Mouse (Mus musculus): ENCODE measurements at regions not wholly inside any gene's neighbourhood (a gene's known extent, or its start where the extent isn't known, plus 50 kb on each side); places are given as distances from the start of the nearest gene placed in this dataset.

DNA sequence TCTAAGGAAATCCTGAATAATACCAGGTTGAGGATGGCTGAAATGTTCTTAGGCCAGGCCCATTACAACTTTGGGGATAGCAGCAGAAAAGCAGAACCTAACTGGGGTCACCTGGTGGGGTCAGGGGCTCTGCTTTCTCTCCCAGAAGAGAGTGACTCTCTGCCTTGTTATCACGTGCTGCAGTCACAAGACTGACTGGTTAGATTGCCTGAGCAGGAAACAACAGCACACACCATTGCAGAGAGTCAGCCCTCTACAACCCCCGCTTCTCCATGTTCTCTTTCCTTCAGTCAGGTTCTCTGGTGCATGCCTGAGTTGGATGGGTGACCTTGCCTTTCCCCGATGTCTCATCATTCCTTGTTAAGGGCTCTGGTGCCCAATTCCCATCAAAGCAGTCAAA, 91.2 kb upstream of the Hsd17b12 start:
- no peak for DNase-seq

DNA sequence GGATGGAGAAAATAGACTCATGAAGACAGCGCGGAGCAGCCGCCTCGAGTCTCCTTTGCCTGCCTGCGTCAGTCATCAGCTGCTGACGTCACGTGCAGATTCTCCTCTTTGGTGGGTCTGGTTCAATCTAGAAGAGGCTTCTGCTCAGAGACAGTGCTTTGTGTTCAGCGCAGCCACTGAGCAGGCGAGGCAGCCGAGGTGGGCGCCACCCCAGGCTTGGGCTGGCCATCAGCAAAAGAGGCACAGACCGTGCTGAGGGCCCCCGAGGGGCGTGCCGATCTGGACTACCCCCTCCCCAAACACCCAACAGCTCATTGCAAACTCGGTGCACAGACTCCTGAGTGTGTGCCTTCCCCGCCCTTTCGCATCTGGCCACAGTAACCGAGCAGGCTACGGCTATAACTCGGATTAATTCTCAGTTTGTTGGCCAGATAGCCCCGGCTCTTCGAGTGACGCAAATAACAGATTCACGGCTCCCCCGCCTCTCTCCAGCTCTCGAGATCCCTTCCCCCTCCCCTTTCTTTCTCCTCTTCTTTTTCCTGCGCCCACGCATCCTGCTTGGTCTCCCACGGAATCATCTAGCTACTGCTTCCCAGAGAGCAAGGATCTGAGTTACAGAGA, 89.2 kb upstream of the Hsd17b12 start:
- no peak for DNase-seq

DNA sequence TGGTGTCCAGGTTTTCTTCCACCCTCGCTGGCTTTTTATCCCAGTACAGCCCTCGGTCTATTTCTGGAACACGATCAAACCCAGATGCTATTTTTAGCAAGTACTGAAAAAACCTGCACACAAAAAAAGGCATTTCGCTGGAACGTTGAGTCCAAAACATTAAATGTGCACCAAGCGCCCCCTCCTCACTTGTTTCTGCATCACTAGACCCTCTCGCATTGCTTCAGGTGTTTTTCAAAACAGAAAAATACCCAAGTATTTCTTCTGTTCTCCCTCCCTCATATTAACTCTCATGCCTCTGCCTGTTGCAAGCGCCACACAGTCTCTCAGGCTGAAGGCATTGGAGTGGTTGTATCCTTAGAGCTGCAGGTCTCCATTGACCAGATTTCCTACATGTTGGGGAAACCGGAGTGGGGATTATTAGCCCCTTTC, 88.4 kb upstream of the Hsd17b12 start:
- DNase-seq: no peak

DNA sequence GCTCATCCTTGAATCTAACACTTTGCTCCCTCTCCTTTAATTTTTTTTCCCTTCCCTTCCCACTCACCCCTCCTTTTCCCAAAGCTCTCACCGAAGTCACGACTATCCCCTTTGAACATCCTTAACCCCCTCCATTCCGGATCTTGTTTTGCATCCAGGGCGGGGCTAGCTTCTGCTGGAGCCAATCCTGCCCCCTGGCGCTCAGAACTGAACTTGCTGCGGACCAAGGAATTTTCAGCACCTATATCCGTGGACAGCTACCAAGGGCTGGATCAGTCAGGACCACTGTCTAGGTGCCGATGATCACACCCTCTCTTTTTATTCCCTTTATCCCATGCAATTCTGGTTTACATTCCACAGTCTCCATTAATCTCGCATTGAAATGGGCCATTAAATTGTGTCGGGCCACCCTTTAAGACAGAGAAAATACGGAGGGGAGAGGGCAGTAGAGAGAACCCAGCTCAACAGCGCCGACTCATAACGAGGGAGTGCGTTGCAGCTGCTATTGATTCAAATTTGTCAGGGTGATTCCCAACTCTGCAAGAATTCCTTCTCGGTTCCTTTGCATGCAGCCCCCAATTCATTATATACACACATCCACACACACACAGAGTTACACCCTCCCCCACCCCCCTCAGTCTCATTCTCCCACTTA, 87.7 kb upstream of the Hsd17b12 start:
- DNase-seq: peak; percentile 64

DNA sequence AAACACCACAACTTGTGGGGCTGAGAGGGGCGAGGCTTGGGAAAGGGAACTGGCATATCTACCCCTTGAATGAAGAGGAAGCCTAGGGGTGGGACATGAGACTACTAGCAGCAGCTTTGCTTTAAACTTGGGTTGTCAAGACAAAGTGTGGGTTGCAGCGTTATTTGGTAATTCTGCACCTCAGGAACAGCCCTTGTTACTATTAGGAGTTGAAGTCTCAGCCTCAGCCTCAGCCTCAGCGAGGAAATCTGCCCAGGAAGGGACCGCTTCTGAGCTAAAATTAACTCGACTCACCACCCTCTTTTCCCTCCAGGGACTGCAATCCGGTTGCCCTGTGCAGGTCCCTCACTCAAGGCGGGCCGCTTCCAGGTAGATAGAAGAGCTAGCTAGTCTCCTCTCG, 86.4 kb upstream of the Hsd17b12 start:
- DNase-seq: no peak

DNA sequence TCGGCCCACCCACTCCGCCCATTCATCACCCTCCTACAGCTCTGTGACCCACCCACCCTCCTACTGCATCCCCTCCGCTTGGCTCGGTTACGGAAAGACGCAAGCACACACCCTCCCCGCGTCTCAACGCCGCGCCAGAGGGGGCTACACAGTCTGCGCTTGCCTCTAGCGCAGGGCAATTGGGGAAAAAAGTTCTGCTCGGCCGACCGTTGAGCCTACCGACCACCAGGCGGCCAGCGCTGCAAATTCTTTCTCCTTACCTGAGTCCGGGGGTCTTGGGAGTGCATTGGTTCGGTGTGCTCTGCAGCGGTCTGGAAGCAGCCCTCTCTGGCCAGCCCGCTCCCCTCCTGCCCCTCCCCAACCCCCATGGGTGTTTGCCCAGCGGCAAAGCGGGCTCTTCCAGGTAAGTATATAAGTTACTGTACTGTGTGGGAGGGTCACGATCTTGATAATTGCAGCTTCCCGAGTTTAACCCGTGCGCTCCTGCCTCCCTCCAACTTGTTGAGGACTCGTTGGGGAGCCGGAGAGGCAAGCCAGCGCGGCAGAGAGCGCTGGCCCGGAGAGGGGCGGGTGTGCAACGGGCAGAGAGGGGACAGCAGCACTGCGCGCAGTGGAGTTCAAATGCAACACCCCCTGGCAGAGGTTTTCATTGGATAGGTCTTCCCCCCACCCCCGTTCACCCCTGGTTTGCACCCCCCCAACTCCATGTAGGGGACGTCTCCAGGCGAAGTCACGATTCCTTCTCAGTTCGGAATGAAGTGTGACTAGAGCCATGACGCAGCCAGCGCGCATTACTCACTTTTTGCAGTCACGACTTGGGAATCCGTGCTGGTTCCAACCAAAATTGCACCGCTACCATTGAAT, 85.5 kb upstream of the Hsd17b12 start:
- no peak for DNase-seq

DNA sequence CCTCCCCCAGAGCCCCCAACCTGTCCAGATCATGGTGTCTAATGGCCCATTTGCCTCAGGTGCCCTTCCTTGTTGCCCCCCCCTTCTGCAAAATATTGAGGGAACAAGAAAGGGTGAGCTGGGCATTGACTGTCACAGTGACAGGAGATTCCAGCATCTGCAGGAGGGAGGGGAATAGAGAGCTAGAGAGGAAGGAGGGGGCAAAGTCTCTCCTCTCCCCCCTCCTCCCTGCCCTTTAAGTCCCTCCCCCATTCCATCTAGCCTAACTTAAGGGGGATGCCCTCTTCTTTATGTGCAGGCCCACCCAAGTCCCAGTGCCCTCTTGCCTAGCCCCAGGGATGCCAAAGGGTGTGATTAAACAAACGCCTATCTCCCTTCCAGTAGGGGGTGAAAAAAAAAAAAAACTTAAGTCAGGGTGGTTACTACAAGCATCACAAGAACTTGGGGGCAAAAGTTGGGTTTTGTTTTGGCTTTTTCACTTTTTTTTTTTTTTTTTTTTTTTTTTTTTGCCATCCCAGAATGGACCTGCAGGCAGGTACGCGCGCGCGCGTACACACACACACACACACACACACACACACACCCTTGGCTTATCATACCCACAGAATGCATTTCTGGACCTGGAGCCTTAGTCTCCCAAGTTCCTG, 84.8 kb upstream of the Hsd17b12 start:
- DNase-seq: no peak

DNA sequence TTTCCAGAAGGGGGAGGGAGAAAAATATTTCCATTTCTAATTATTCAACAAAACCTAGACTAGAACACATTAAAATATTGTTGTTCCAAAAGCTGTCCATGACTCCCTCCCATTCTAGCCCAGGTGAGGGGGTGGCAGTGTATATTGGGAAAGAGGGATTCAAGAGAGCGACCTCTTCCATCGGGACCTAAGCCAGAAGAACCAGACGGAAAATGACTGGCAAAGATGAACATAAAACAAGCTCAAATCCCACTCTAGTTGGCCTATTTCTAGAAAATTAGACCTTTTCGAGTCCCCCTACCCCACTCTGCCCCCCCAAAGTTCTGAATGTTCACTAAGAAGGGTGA, 84.3 kb upstream of the Hsd17b12 start:
- no peak for DNase-seq

GRCm38 (mm10) chr2:94241301-94242050, 83.7 kb upstream of the Hsd17b12 start:
- DNase-seq: no peak

GRCm38 (mm10) chr2:94240411-94240810, 82.6 kb upstream of the Hsd17b12 start:
- DNase-seq: no peak

GRCm38 (mm10) chr2:94239573-94239972, 81.8 kb upstream of the Hsd17b12 start:
- no peak for DNase-seq

DNA sequence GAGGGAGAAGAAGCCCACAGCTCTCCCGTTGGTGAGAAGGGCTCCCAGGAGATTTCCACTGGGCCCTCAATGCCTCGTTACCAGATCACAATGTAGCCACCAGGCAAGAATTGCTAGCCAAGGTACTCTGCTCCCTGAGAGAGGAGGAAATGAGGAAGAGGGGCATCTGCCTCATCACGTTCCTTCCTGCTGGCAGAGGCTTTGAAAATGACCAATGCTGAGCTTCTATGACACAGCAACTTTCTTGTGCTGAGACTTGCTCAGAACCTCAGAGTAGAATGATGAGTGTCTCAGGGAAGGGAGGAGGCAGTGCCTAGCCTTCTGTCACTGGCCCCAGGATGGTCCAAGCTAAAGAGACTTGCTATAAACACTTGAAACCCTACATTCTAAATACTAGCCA, 78.7 kb upstream of the Hsd17b12 start:
- DNase-seq: no peak

GRCm38 (mm10) chr2:94233597-94233996, 75.8 kb upstream of the Hsd17b12 start:
- no peak for DNase-seq

- no peak for DNase-seq
Observed at GRCm38 (mm10) chr2:94219421-94219820, 61.7 kb upstream of the Hsd17b12 start.

- no peak for DNase-seq
Observed at GRCm38 (mm10) chr2:94217481-94217880, 59.7 kb upstream of the Hsd17b12 start.

DNA sequence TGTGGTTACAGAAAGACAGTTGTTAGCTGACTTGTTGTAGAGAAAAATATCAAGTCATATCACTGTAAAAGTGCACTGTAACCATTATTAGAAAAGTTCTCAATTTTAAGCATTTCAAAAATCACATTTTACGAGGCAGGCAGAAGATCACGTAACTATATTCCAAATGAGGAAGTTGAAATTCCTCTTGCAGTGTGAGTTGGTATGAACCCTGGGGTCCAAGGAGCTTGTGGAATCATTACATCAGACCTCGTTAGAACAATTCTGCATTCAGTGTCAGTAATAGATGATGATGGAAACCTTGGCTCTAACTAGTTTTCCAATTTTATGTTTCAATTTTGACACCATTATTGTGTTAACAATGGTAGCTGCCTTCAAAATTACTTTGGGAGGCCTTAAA, 57.7 kb upstream of the Hsd17b12 start:
- no peak for DNase-seq

Measured in liver (tissue).